Mouse (Mus musculus): ENCODE measurements around the gene Adprh. TPM values are rescaled to one million over a fixed set of nuclear protein-coding genes. Genes with fewer than 3 reads are reported as not detected.

Adprh gene
- 131 TPM for polyA plus RNA-seq (2017; shearing (Covaris generic))

GRCm38 (mm10) chr16:38452442-38453202 lies at the start of gene Adprh:
Adprh (minus strand) TSS chr16:38452703.

DNA sequence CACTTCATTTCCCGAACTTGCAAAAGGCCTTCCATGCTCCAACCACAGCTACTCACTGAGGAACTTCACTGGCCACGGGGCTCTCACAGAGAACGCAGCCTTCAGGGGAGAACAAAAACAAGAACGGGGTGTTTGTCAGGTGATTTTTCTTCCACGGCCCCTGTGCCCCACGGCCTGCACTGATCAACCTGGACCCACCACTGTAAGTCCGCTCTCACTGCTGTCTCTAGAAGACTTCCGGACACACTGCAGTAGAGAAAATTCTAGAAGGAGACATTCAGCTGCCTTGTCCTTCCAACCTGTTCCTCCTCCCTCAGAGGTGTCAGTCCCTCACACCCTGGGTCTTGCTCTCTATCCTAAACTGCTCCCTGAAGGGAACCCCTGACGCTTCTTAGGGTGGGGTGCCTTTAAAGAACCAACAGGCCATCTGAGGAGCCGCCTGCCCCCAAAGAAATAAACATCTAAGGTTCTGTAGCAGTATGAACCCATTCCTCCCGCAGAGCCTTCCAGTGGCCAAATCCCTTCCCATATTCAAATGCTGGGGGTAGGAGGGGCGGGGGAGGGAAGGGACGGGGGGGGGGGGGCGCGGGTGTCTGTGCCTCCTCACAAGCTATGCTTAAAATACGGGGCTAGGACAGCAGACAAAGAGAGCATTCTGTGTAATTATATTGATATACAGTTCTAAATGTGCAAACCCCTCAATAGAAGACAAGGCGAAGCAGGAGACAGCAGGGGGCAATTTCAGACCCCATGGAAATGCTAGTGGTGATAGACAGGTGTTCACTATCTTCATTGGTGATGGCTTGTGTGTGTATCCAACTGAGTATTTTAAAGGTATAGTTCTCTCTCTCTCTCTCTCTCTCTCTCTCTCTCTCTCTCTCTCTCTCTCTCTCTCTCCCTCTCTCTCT lies 3.3 kb upstream of the Adprh start, which contains the start of gene Cd80:
Cd80 (plus strand) TSS at position 51 of the 908 bp plus-strand sequence.

GRCm38 (mm10) chr16:38432498-38433425 lies 19.7 kb downstream of the Adprh start, which contains the start of gene Pla1a:
Pla1a (minus strand) TSS chr16:38433145.

Other genes starting within 250 kb of the Adprh start
- not detected for gene Nr1i2, start 157.9 kb downstream of the Adprh start, polyA plus RNA-seq (2017; shearing (Covaris generic))
- not detected for gene Maats1, start 110.6 kb downstream of the Adprh start, polyA plus RNA-seq (2017; shearing (Covaris generic))
- 232 TPM for gene Cox17, start 105.7 kb downstream of the Adprh start, polyA plus RNA-seq (2017; shearing (Covaris generic))
- gene Gm21987, start 105.7 kb downstream of the Adprh start, polyA plus RNA-seq (2017; shearing (Covaris generic)): not detected
- gene Popdc2, start 90.5 kb downstream of the Adprh start, polyA plus RNA-seq (2017; shearing (Covaris generic)): 4.2 TPM
- not detected for gene Pla1a, start 19.6 kb downstream of the Adprh start, polyA plus RNA-seq (2017; shearing (Covaris generic))
- gene Cd80, start 2.9 kb upstream of the Adprh start, polyA plus RNA-seq (2017; shearing (Covaris generic)): 5.7 TPM
- 11.0 TPM for gene Timmdc1, start 70.0 kb upstream of the Adprh start, polyA plus RNA-seq (2017; shearing (Covaris generic))
- 53.5 TPM for gene Poglut1, start 97.6 kb upstream of the Adprh start, polyA plus RNA-seq (2017; shearing (Covaris generic))
- gene Tmem39a, start 106.0 kb upstream of the Adprh start, polyA plus RNA-seq (2017; shearing (Covaris generic)): 51.3 TPM